Mouse (Mus musculus) cerebellum, adult 2 months (tissue): ENCODE data around the gene Xrn2.

Source experiments
- CTCF ChIP-seq: fragments of 200-500 bp; IDR thresholded peaks from 2 replicates; pipeline ENCODE4 v1.5.1; 2011; ENCODE audit warnings: low read depth, mild to moderate bottlenecking, control low read depth, low read length, moderate library complexity, borderline replicate concordance; ENCODE audit not compliant: insufficient read depth
- POLR2A ChIP-seq: fragments of 200-500 bp; IDR thresholded peaks from 2 replicates; pipeline ENCODE4 v1.6.1; 2011; ENCODE audit warnings: low read length, control low read depth, borderline replicate concordance; ENCODE audit not compliant: insufficient read depth

DNA sequence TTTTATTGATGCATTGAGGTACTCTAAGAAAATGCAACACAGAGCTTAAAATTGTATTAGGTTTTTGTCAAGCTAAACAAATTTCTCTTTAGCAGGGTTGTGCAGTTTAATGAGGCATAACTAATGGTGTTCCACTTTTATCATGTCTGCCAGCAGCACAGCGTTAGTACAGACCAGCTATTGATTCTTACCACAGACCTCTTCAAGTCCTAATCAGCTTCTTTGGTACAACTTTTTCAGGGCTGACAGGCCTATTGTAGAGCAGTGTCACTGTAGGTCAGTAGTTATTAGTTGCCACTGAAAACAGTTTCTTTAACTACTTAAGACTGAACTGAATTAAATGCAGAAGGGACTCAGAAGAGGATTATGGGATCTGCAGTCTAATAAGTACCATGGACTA is 56.3 kb downstream of the Xrn2 start:
- TF ChIP-seq CTCF: no peak
- no peak for TF ChIP-seq POLR2A
